Mouse (Mus musculus) CH12.LX (cell line): ENCODE measurements around the gene Actl6a. TPM values are rescaled to one million over a fixed set of nuclear protein-coding genes. Genes with fewer than 3 reads are reported as not detected.

ENCODE experiments used
- DNase-seq: peaks from one replicate; pipeline ENCODE4 v3.0.0-alpha.2; 2013; ENCODE audit errors: extremely low read depth
- H3K27ac ChIP-seq: 2 replicates; pipeline ENCODE4 v1.5.1; 2012; ENCODE audit warnings: low read depth, mild to moderate bottlenecking, control low read depth, moderate library complexity; ENCODE audit not compliant: insufficient read depth
- H3K27me3 ChIP-seq: replicated peaks from 2 replicates; pipeline ENCODE3; 2012; ENCODE audit warnings: inconsistent platforms
- H3K36me3 ChIP-seq, 2 experiments: replicated peaks in 1 of 2; 2 replicates each; pipeline versions ENCODE3 to v1.6.1; 2012; ENCODE audit warnings: inconsistent platforms in 1 of 2, low read length in 1 of 2, mild to moderate bottlenecking in 1 of 2, mixed read lengths in 1 of 2, moderate library complexity in 1 of 2; ENCODE audit not compliant: control insufficient read depth in 1 of 2, insufficient read depth in 1 of 2
- H3K4me1 ChIP-seq, 2 experiments: 2 replicates each; pipeline ENCODE4 v1.6.1; 2012; ENCODE audit warnings: inconsistent platforms in 1 of 2, moderate library complexity in 1 of 2; ENCODE audit not compliant: insufficient read depth in 2 of 2, control insufficient read depth in 1 of 2
- H3K4me2 ChIP-seq: 2 replicates; pipeline ENCODE4 v1.6.1; 2012; ENCODE audit warnings: low read depth, mild to moderate bottlenecking, control low read depth; ENCODE audit not compliant: poor library complexity, insufficient read depth, severe bottlenecking
- H3K4me3 ChIP-seq, 3 experiments: fragments of 150-350 bp in 1 of 3; sonication (generic) in 1 of 3; replicated peaks in 1 of 3; 2 replicates each; pipeline versions ENCODE3 to v1.5.1; 2011 to 2012; ENCODE audit warnings: low read depth in 2 of 3, low read length in 2 of 3, mild to moderate bottlenecking in 2 of 3, moderate library complexity in 2 of 3, control low read depth in 1 of 3, improper control_type of control experiment in 1 of 3, inconsistent platforms in 1 of 3, mixed read lengths in 1 of 3; ENCODE audit not compliant: poor library complexity in 1 of 3
- H3K79me2 ChIP-seq: replicated peaks from 2 replicates; pipeline ENCODE4 v1.6.1; 2012; ENCODE audit warnings: mild to moderate bottlenecking, moderate library complexity; ENCODE audit not compliant: control insufficient read depth, poor library complexity, insufficient read depth, severe bottlenecking; ENCODE audit errors: extremely low read depth
- H3K9ac ChIP-seq: 2 replicates; pipeline ENCODE4 v1.6.1; 2012; ENCODE audit warnings: low read depth, mild to moderate bottlenecking, control low read depth, moderate library complexity; ENCODE audit not compliant: insufficient read depth
- H3K9me3 ChIP-seq: replicated peaks from 2 replicates; pipeline ENCODE3; 2012; ENCODE audit warnings: low read length, inconsistent platforms, mixed read lengths
- CHD1 ChIP-seq: IDR thresholded peaks from 2 replicates; pipeline ENCODE4 v1.6.1; 2012; ENCODE audit warnings: low read depth, low read length, improper control_type of control experiment, inconsistent platforms
- CTCF ChIP-seq, 2 experiments: IDR thresholded peaks in 1 of 2; conservative IDR thresholded peaks in 1 of 2; 2 replicates each; pipeline ENCODE4 v1.5.1; 2011 to 2012; ENCODE audit warnings: low read depth in 2 of 2, low read length in 2 of 2, improper control_type of control experiment in 1 of 2, inconsistent platforms in 1 of 2, mild to moderate bottlenecking in 1 of 2, moderate library complexity in 1 of 2
- ELF1 ChIP-seq: IDR thresholded peaks from 2 replicates; pipeline ENCODE4 v1.6.1; 2014; ENCODE audit warnings: low read depth, mild to moderate bottlenecking, inconsistent platforms, low read length, improper control_type of control experiment
- EP300 ChIP-seq: IDR thresholded peaks from 2 replicates; pipeline ENCODE4 v1.6.1; 2011; ENCODE audit warnings: low read length, improper control_type of control experiment
- JUN ChIP-seq: IDR thresholded peaks from 2 replicates; pipeline ENCODE4 v1.6.1; 2011; ENCODE audit warnings: low read depth, mild to moderate bottlenecking, low read length, improper control_type of control experiment, moderate library complexity; ENCODE audit not compliant: insufficient read depth
- MAZ ChIP-seq: IDR thresholded peaks from 2 replicates; pipeline ENCODE4 v1.6.1; 2012; ENCODE audit warnings: low read depth, mild to moderate bottlenecking, inconsistent platforms, low read length, improper control_type of control experiment, moderate library complexity
- MEF2A ChIP-seq: IDR thresholded peaks from 2 replicates; pipeline ENCODE4 v1.6.1; 2014; ENCODE audit warnings: low read depth, mild to moderate bottlenecking, inconsistent platforms, low read length, improper control_type of control experiment, borderline replicate concordance
- NRF1 ChIP-seq: IDR thresholded peaks from 2 replicates; pipeline ENCODE4 v1.6.1; 2014; ENCODE audit warnings: low read depth, mild to moderate bottlenecking, inconsistent platforms, low read length, improper control_type of control experiment, moderate library complexity
- PAX5 ChIP-seq: IDR thresholded peaks from 2 replicates; pipeline ENCODE4 v1.6.1; 2012; ENCODE audit warnings: low read length, inconsistent platforms, mixed read lengths
- RAD21 ChIP-seq: IDR thresholded peaks from 2 replicates; pipeline ENCODE4 v1.6.1; 2011; ENCODE audit warnings: low read depth, mild to moderate bottlenecking, low read length, improper control_type of control experiment, moderate library complexity
- SMC3 ChIP-seq: IDR thresholded peaks from 2 replicates; pipeline ENCODE4 v1.6.1; 2011; ENCODE audit warnings: low read depth, low read length, improper control_type of control experiment
- TBP ChIP-seq: conservative IDR thresholded peaks from 2 replicates; pipeline ENCODE4 v1.6.1; 2011; ENCODE audit warnings: low read depth, low read length, improper control_type of control experiment
- UBTF ChIP-seq: IDR thresholded peaks from 2 replicates; pipeline ENCODE4 v1.6.1; 2012; ENCODE audit warnings: low read depth, mild to moderate bottlenecking, inconsistent platforms, low read length, improper control_type of control experiment, moderate library complexity
- USF1 ChIP-seq: IDR thresholded peaks from 2 replicates; pipeline ENCODE4 v1.6.1; 2014; ENCODE audit warnings: low read depth, mild to moderate bottlenecking, inconsistent platforms, low read length, improper control_type of control experiment
- USF2 ChIP-seq: conservative IDR thresholded peaks from 2 replicates; pipeline ENCODE4 v1.6.1; 2011; ENCODE audit warnings: low read depth, low read length, improper control_type of control experiment
- ZMIZ1 ChIP-seq: IDR thresholded peaks from 2 replicates; pipeline ENCODE4 v1.6.1; 2012; ENCODE audit warnings: low read depth, mild to moderate bottlenecking, inconsistent platforms, low read length, improper control_type of control experiment
- ZNF384 ChIP-seq: IDR thresholded peaks from 2 replicates; pipeline ENCODE4 v1.6.1; 2012; ENCODE audit warnings: low read depth, low read length, improper control_type of control experiment, inconsistent platforms
- dilution Hi-C: fragments of 300-500 bp; cut with MboI; formaldehyde crosslinking; loops from 2 replicates; pipeline ENCODE4 v1.14.3; 2020; ENCODE audit warnings: low sequenced_read_pairs; ENCODE audit not compliant: extremely low pct_unique_long_range_greater_than_20kb, extremely low pct_ligation_motif_present
- in situ Hi-C: fragments of 300-500 bp; cut with MboI; formaldehyde crosslinking; loops from 3 replicates; pipeline ENCODE4 v1.14.3; 2019; ENCODE audit warnings: low sequenced_read_pairs, low pct_ligation_motif_present, low pct_unique_long_range_greater_than_20kb, mixed read lengths
- polyA plus RNA-seq: library from polyadenylated mRNA; unstranded; fragments of >175 nt; gene quantifications from 2 replicates; pipeline ENCODE4 v1.2.1, GENCODE M21; 2012; ENCODE audit warnings: low read depth; ENCODE audit not compliant: insufficient read length
- total RNA-seq, 2 experiments: library from RNA; depleted of rRNA; stranded (reverse); fragments of 300-350 nt in 1 of 2; fragments of >200 nt in 1 of 2; gene quantifications; 2 replicates each; pipeline ENCODE4 v1.2.3; 2012 to 2014

Gene Actl6a
- total and polyA plus RNA-seq, 3 experiments, result 80.7 to 132 (median 89.1) TPM

GRCm38 (mm10) chr3:32748384-32748783, 42.3 kb downstream of the Actl6a start:
- no peaks in the 10 kb centered on the region for H3K4me1 ChIP-seq
- no peak overlapping the region for H3K4me3 ChIP-seq
- H3K27ac ChIP-seq, result no peak overlapping the region
- H3K27me3 ChIP-seq, result no peaks in the 10 kb centered on the region
- no peaks in the 10 kb centered on the region for H3K9me3 ChIP-seq
- DNase-seq, result no peak
- peaks cover 60 to 95% of the 10 kb centered on the region in 2 experiments for H3K36me3 ChIP-seq
- in situ Hi-C loops, result no loop called here
- dilution Hi-C loops, result no loop called here
- TF ChIP-seq CTCF (conservative IDR thresholded peaks at IDR 0.05 in 1 of 2, IDR thresholded peaks at IDR 0.05 in 1 of 2; ENCODE audit: low read depth in 2 of 2, low read length in 2 of 2), result no peak
- TF ChIP-seq NRF1, result no peak
- no peak for TF ChIP-seq MAZ
- TF ChIP-seq USF2, result no peak
- no peak for TF ChIP-seq TBP
- TF ChIP-seq MEF2A, result no peak
- no peak for TF ChIP-seq EP300
- TF ChIP-seq UBTF, result no peak
- no peaks in the 10 kb centered on the region for H3K79me2 ChIP-seq
- no peak overlapping the region for H3K4me2 ChIP-seq
- no peak overlapping the region for H3K9ac ChIP-seq

- Histone ChIP-seq H3K4me3 (no peak overlapping the region), H3K9me3 (no peaks in the 10 kb centered on the region), H3K9ac (no peak overlapping the region), H3K27ac (no peak overlapping the region), H3K4me1 (no peaks in the 10 kb centered on the region), H3K27me3 (no peaks in the 10 kb centered on the region)
- DNase-seq, result no peak
- in situ Hi-C loops, result no loop called here
- dilution Hi-C loops, result no loop called here
- TF ChIP-seq CTCF (conservative IDR thresholded peaks at IDR 0.05 in 1 of 2, IDR thresholded peaks at IDR 0.05 in 1 of 2; ENCODE audit: low read depth in 2 of 2, low read length in 2 of 2) (no peak), JUN (no peak), TBP (no peak), PAX5 (no peak), ELF1 (no peak), USF1 (no peak), ZNF384 (no peak), RAD21 (no peak), ZMIZ1 (no peak), MEF2A (no peak), CHD1 (no peak), SMC3 (no peak)
- TF ChIP-seq, all 38 proteins: peak for 0
- Histone ChIP-seq H3K4me2 (no peak overlapping the region), H3K36me3 (peaks cover 55 to 94% of the 10 kb centered on the region in 2 experiments), H3K79me2 (no peaks in the 10 kb centered on the region)
These were observed 43.9 kb downstream of the Actl6a start for GRCm38 (mm10) chr3:32749820-32750579.
